In the genomic region with DNA sequence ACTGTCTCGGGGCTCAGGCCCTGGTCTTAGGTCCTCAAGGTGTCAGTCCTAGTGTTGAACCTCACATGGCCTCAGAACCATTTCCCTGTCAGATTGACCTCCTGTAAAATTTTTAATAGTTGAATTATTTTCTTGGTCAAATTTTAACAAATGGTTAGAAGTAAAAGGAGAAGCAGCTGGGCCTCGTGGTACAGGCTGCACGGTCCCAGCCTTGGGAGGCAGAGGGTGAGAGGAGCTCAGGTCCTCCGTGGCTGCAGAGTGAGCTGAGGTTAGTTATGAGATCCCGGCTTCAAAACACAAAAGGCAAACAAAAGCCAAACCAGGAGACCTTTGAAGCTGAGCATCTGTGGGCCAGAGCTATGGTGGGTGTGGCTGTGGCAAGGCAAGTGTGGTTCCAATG, we compare ENCODE assay signal across 21 mouse cellular contexts. TPM values are rescaled to one million over a fixed set of nuclear protein-coding genes. Genes with fewer than 3 reads are reported as not detected.
DNase-seq lines count a peak whose midpoint lies in the region; TF ChIP-seq lines count a peak whose summit lies in the region.
"Had no signal": no experiment of that assay in that cellular context is flagged by ENCODE, and none has a peak within 500 bp of the region (broad histone marks: within the 10 kb centered on the region; RNA-seq: fewer than 3 reads in every experiment).

No protein-coding gene starts in this region.

- TF ChIP-seq CTCF in liver, adult 2 months (IDR thresholded peaks at IDR 0.05; ENCODE audit: low read depth, low read length) = no peak
- TF ChIP-seq CTCF in bone marrow, adult 2 months (IDR thresholded peaks at IDR 0.05; ENCODE audit: control insufficient read depth, insufficient read depth, low read length) = no peak

- no peaks in the 10 kb centered on the region for H3K9me3 ChIP-seq in midbrain, embryonic 10.5 days (replicated peaks)
- H3K9me3 ChIP-seq: embryonic facial prominence, embryonic 12.5 days; forebrain, embryonic 15.5 days; G1E; heart, embryonic 10.5 days had no signal

- no peaks in the 10 kb centered on the region for H3K27me3 ChIP-seq in liver, adult 2 months (ENCODE audit: control insufficient read depth, insufficient read depth, low read length)
- no peaks in the 10 kb centered on the region for H3K27me3 ChIP-seq in midbrain, embryonic 10.5 days (ENCODE audit: low read depth, poor library complexity, severe bottlenecking)
- H3K27me3 ChIP-seq: embryonic facial prominence, embryonic 12.5 days; forebrain, embryonic 15.5 days had no signal

- H3K4me3 ChIP-seq in liver, adult 2 months (ENCODE audit: insufficient read depth, low read depth, low read length) = no peak overlapping the region
- H3K4me3 ChIP-seq in bone marrow, adult 2 months (replicated peaks; ENCODE audit: control insufficient read depth, low read depth, low read length) = no peak overlapping the region
- H3K4me3 ChIP-seq in midbrain, embryonic 10.5 days = no peak overlapping the region
- H3K4me3 ChIP-seq: embryonic facial prominence, embryonic 12.5 days; forebrain, embryonic 15.5 days; heart, embryonic 10.5 days had no signal

- peaks cover 2% of the 10 kb centered on the region; the same call in 1 of the 2 replicates for H3K36me3 ChIP-seq in liver, adult 2 months (ENCODE audit: control insufficient read depth, insufficient read depth, low read length)
- peaks cover 35% of the 10 kb centered on the region for H3K36me3 ChIP-seq in midbrain, embryonic 10.5 days

- H3K27ac ChIP-seq in liver, adult 2 months (replicated peaks; ENCODE audit: insufficient read depth, low read depth, low read length) = no peak overlapping the region
- peak overlapping the region; percentile 66; the same call in 1 of the 2 replicates for H3K27ac ChIP-seq in bone marrow, adult 2 months (ENCODE audit: control insufficient read depth, insufficient read depth, low read depth, low read length, poor library complexity)
- H3K27ac ChIP-seq in midbrain, embryonic 10.5 days (replicated peaks) = no peak overlapping the region
- H3K27ac ChIP-seq: embryonic facial prominence, embryonic 12.5 days; forebrain, embryonic 15.5 days; heart, embryonic 10.5 days had no signal

- H3K9ac ChIP-seq in liver, adult 2 months (ENCODE audit: low read depth, low read length) = no peak overlapping the region
- H3K9ac ChIP-seq: embryonic facial prominence, embryonic 12.5 days; forebrain, embryonic 15.5 days had no signal

- peaks cover 27% of the 10 kb centered on the region for H3K4me1 ChIP-seq in liver, adult 2 months (ENCODE audit: control insufficient read depth, insufficient read depth, low read length)
- H3K4me1 ChIP-seq in bone marrow, adult 2 months (ENCODE audit: control insufficient read depth, insufficient read depth, low read length) = peaks cover 13% of the 10 kb centered on the region
- no peaks in the 10 kb centered on the region for H3K4me1 ChIP-seq in midbrain, embryonic 10.5 days
- H3K4me1 ChIP-seq: embryonic facial prominence, embryonic 12.5 days; forebrain, embryonic 15.5 days had no signal

- WGBS in liver, adult 2 months = 60% methylated on average over 5 of the region's 5 CpGs
- 68% methylated on average over 5 of the region's 5 CpGs for WGBS in bone marrow, adult 2 months
- WGBS in midbrain, embryonic 10.5 days = 89% methylated on average over 5 of the region's 5 CpGs

- no peak for TF ChIP-seq POLR2A in liver, adult 2 months (IDR thresholded peaks at IDR 0.05; ENCODE audit: extremely low read depth, insufficient read depth, low read length)
- no peak for TF ChIP-seq POLR2A in bone marrow, adult 2 months (IDR thresholded peaks at IDR 0.05; ENCODE audit: borderline replicate concordance, control insufficient read depth, low read depth, low read length)

- peaks cover 23% of the 10 kb centered on the region for H3K79me2 ChIP-seq in liver, adult 2 months (ENCODE audit: control insufficient read depth, insufficient read depth, low read length)

- peak; percentile 64 for DNase-seq in kidney, adult 11 months
- DNase-seq in kidney, postnatal 4 days = no peak
- DNase-seq in liver, adult 2 months (ENCODE audit: extremely low read depth, low read depth, low spot score) = peak; percentile 23
- no peak for DNase-seq in liver
- DNase-seq in kidney, postnatal 25 days = peak; percentile 41 to 71
- DNase-seq in midbrain, embryonic 10.5 days (ENCODE audit: low spot score) = no peak
- no peak for DNase-seq in spleen, adult 12 weeks (ENCODE audit: low spot score)
- DNase-seq: adrenal gland, postnatal 10 days; B cell, adult 2 months; cerebellum, adult 11-12 months; cerebellum, adult 9-10 months; cerebellum, postnatal 25 days; gastrocnemius, postnatal 10 days; heart, adult 18-20 months; heart, postnatal 10 days; heart, postnatal 4 days had no signal

RNA-seq across cellular contexts. Expression of a gene that starts 11.9 kb away (rescaled TPM):
- total RNA-seq in liver, adult 2 months (2014; rRNA removed) = 32.1 and 33.0 TPM in 2 replicates
- polyA plus RNA-seq in liver, adult 2 months (2012; rRNA removed) = 37.4 and 41.4 TPM in 2 replicates
- polyA plus RNA-seq in bone marrow, adult 2 months (2011; ENCODE audit: insufficient read depth, insufficient read length, low replicate concordance, missing spikeins) = 10.8 and 21.7 TPM in 2 replicates
- polyA plus RNA-seq in midbrain, embryonic 10.5 days (2016; fragmentation: Nextera tagmentation; extraction: Ambion mirVana) = 67.0 and 75.3 TPM in 2 replicates

RNA-seq across cellular contexts. Expression of a gene that starts 12.0 kb away (rescaled TPM):
- total RNA-seq in liver, adult 2 months (2014; rRNA removed) = 14.0 and 16.7 TPM in 2 replicates
- polyA plus RNA-seq in liver, adult 2 months (2012; rRNA removed) = 18.8 and 19.3 TPM in 2 replicates
- polyA plus RNA-seq in bone marrow, adult 2 months (2011; ENCODE audit: insufficient read depth, insufficient read length, low replicate concordance, missing spikeins) = 24.4 and 37.1 TPM in 2 replicates
- 74.6 and 80.4 TPM in 2 replicates for polyA plus RNA-seq in midbrain, embryonic 10.5 days (2016; fragmentation: Nextera tagmentation; extraction: Ambion mirVana)

RNA-seq across cellular contexts. Expression of a gene that starts 28.2 kb away (rescaled TPM):
- 0.13 and 0.18 TPM in 2 replicates for total RNA-seq in liver, adult 2 months (2014; rRNA removed)
- 0.43 and 1.2 TPM in 2 replicates for polyA plus RNA-seq in liver, adult 2 months (2012; rRNA removed)
- 4.7 and 14.3 TPM in 2 replicates for polyA plus RNA-seq in bone marrow, adult 2 months (2011; ENCODE audit: insufficient read depth, insufficient read length, low replicate concordance, missing spikeins)
- polyA plus RNA-seq in midbrain, embryonic 10.5 days (2016; fragmentation: Nextera tagmentation; extraction: Ambion mirVana) = 2.3 and 2.4 TPM in 2 replicates
- polyA plus RNA-seq: G1E had no signal

RNA-seq across cellular contexts. Expression of a gene that starts 39.8 kb away (rescaled TPM):
- 9.4 and 10.4 TPM in 2 replicates for total RNA-seq in liver, adult 2 months (2014; rRNA removed)
- polyA plus RNA-seq in liver, adult 2 months (2012; rRNA removed) = 28.0 and 29.0 TPM in 2 replicates
- polyA plus RNA-seq in bone marrow, adult 2 months (2011; ENCODE audit: insufficient read depth, insufficient read length, low replicate concordance, missing spikeins) = 9.5 and 29.1 TPM in 2 replicates
- polyA plus RNA-seq in midbrain, embryonic 10.5 days (2016; fragmentation: Nextera tagmentation; extraction: Ambion mirVana) = 8.4 and 9.7 TPM in 2 replicates

RNA-seq across cellular contexts. Expression of a gene that starts 43.6 kb away (rescaled TPM):
- total RNA-seq in liver, adult 2 months (2014; rRNA removed) = 11.2 and 12.1 TPM in 2 replicates
- 14.7 and 15.4 TPM in 2 replicates for polyA plus RNA-seq in liver, adult 2 months (2012; rRNA removed)
- polyA plus RNA-seq in bone marrow, adult 2 months (2011; ENCODE audit: insufficient read depth, insufficient read length, low replicate concordance, missing spikeins) = 13.1 and 19.4 TPM in 2 replicates
- polyA plus RNA-seq in midbrain, embryonic 10.5 days (2016; fragmentation: Nextera tagmentation; extraction: Ambion mirVana) = 37.3 and 37.7 TPM in 2 replicates

Comparison
In these comparisons a context has a peak if more than half of its experiments do, and no peak if none do; other contexts are left out.
1. DNase-seq: peak in kidney, adult 11 months (single experiment), liver, adult 2 months (single experiment) and kidney, postnatal 25 days (2 of 2); none in kidney, postnatal 4 days (0 of 2), liver (single experiment), midbrain, embryonic 10.5 days (single experiment) and spleen, adult 12 weeks (single experiment).